Mouse (Mus musculus) liver, embryonic 14.5 days (tissue): ENCODE data around the gene Mbd4.

Experiments
- CTCF ChIP-seq: IDR thresholded peaks from 2 replicates; pipeline ENCODE4 v1.5.1; 2016; ENCODE audit warnings: antibody characterized with exemption, low read depth, control low read depth
- EP300 ChIP-seq: IDR thresholded peaks from 2 replicates; pipeline ENCODE4 v1.6.1; 2016; ENCODE audit warnings: antibody characterized with exemption, low read depth

- TF ChIP-seq CTCF (no peak), EP300 (no peak)
These were observed 603 bp downstream of the Mbd4 start for GRCm38 (mm10) chr6:115852446-115853090.
